Mouse (Mus musculus) myocyte (in vitro differentiated cells): Measurements from ENCODE around the gene Bcar1.

Experiments used
- POLR2A ChIP-seq: IDR thresholded peaks from one replicate; pipeline ENCODE4 v1.6.1; 2011; ENCODE audit warnings: low read depth, mild to moderate bottlenecking, control low read depth, moderate library complexity; ENCODE audit not compliant: insufficient read length
- TCF12 ChIP-seq: IDR thresholded peaks from one replicate; pipeline ENCODE4 v1.6.1; 2011; ENCODE audit warnings: mild to moderate bottlenecking, control low read depth; ENCODE audit not compliant: poor library complexity, insufficient read depth, severe bottlenecking

- TF ChIP-seq POLR2A (no peak), TCF12 (no peak)
These were observed 81.1 kb downstream of the Bcar1 start for GRCm38 (mm10) chr8:111662473-111662872.
